Mouse (Mus musculus) heart, postnatal 0 days (tissue): ENCODE measurements at regions not wholly inside any gene's neighbourhood (a gene's known extent, or its start where the extent isn't known, plus 50 kb on each side); places are given as distances from the start of the nearest gene placed in this dataset.

ENCODE experiments used
- CTCF ChIP-seq: IDR thresholded peaks from 2 replicates; pipeline ENCODE4 v1.5.1; 2016; ENCODE audit warnings: antibody characterized with exemption, control low read depth, low read depth
- EP300 ChIP-seq: IDR thresholded peaks from 2 replicates; pipeline ENCODE4 v1.6.1; 2016; ENCODE audit warnings: antibody characterized with exemption, low read depth

DNA sequence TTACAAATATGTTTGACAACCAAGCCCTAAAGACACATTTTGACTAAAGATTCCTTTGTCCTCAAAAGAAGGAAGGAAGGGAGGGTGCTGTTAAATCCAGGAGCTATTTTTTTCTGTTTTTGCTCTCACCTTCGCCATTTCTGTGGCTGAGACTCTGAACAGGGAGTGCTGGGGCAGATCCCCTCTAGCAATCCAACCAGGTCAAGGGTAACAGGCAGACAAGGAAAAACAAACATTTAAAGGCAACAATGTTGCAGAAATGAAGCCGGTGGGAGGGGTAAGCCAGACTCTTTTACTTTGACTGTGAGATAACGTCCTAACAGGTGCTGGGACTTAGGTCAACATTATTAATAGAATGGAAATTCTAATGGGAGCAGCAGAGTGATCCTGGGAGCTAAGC is 158.2 kb upstream of the Slc38a2 start:
- TF ChIP-seq CTCF (no peak), EP300 (no peak)
